Mouse (Mus musculus) right cerebral cortex, postnatal 25 days (tissue): Measurements from ENCODE around the gene Tmem37.

Experiments
- DNase-seq: peaks from one replicate; pipeline ENCODE4 v3.0.0; 2022

Gene Tmem37

DNA sequence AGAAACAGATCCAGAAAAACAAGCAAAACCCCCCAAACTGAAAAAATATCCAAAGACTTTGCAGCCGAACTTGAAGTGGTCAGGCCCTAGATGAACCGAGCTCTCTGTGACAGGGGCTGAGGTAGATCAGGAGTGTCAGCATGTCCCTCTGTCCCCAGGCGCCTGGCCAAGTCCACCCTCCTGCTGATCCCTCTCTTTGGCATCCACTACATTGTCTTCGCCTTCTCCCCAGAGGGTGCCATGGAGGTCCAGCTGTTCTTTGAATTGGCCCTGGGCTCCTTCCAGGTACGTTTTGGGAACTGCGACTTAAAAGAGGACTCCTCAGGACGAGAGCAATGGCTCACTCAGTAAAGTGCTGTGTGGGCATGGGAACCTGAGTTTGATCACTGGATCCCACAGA is 17.6 kb downstream of the Tmem37 start:
- DNase-seq: no peak

DNA sequence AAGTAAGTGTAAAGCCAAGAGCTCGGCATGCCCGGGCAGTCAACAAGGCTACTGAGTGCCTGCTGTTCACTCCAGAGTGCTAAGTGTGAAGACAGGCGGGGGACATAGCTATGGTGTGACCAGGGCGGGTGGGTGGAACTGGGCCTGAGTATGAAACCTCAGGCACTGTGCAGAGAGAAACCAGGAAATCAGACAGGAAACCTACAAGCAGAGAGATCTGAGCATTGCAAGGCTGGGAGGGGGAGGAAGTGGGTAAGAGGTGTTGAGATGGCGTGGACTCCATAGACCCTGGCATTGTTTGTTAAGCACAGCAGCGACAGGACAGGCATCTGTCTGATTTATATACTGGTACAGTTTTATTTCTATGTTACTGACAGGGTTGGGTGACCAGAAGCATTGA is 18.4 kb downstream of the Tmem37 start:
- DNase-seq: no peak

DNA sequence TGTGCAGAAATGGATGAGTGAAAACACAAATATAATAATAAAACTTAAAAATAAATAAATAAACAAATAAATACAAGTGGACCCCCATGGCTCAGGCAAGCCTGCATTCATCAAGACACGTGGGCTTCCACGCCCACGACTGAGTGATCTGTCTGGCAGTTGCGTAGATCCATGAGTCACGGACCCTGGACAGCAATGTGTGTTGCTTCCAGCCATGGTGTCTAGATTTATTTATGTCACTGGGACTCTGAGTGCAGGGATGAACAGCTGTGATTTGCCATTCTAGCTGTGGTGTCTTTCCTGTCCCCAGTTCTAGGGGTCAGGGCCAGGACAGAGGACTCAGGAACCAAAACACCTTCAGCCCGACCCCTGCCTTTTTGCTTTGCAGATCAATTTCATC is 18.9 kb downstream of the Tmem37 start:
- no peak for DNase-seq

DNA sequence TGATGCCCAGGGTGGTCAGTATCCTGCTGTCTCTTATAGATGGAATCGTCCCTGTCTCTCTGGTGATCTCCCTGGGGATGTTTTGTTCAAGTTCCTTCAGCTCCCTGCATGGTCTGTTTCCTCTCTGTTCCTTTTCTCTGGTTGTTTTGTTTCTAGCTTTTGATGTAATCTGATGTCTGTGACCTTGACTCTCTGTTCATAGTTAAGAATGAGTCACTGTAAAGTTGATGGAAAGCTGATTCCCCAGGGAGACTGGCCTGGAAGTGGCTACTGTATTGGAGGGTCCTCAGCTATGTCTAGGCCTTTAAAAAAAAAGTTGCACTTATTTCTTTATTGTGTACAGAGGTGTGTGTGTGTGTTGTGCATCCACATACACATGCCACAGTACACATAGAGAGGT is 22.8 kb downstream of the Tmem37 start:
- DNase-seq: no peak

DNA sequence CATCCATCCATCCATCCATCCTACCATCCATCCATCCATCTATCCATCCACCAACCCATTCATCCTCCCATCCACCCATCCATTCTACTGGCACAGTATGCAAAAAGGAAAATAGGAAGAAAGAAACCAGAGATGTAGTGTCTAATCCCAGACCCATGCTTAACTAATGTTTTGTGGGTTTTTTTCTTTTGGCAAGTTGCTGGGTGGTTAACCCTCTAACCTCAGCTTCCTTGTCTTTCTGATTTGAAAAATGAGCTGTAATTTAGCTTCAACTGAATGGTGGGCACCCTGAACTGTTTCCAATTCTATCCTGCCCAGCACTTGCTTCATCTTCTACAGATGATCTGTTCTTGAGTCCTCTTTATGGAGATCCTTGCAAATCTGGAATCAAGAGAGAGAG is 26.5 kb downstream of the Tmem37 start:
- no peak for DNase-seq

GRCm38 (mm10) chr1:120044584-120044983 is 29.3 kb downstream of the Tmem37 start:
- no peak for DNase-seq

DNA sequence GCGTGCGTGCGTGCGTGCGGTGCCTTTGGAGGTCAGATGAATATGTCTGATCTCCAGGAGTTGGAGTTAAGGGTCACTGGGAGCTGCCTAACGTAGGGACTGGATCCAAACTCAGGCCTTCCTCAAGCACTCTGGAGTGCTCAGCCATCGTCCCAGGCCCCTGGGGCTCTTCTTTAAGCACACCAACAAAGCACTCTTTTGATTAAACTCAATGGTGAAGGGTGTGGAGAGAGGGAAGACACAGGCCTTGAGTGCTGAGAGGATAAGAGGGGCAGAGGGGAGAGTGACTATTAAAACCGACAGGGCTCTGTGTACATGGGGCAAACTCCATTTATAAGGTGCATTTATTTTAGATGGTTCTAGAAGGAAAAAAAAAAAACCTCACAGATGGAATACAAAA is 31.5 kb downstream of the Tmem37 start:
- DNase-seq: no peak

DNA sequence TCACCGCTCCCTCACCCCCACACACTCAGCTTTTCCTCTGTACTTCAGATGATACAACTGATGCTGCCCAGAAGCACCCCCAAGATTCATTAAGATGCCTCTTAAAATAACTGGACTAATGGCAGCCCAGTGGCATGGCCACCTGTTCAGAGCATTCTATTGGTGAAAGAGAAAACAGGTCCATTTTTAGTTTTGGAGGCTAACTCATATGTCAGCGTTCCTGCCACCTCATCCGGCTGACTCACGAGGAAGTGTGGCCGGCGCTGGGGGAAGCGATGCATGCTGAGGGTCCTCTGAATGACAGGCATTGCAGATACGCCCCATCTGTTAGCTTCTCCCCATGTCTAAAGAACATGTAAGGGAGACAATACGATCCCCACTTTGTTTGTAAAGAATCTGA is 35.3 kb downstream of the Tmem37 start:
- DNase-seq: no peak

DNA sequence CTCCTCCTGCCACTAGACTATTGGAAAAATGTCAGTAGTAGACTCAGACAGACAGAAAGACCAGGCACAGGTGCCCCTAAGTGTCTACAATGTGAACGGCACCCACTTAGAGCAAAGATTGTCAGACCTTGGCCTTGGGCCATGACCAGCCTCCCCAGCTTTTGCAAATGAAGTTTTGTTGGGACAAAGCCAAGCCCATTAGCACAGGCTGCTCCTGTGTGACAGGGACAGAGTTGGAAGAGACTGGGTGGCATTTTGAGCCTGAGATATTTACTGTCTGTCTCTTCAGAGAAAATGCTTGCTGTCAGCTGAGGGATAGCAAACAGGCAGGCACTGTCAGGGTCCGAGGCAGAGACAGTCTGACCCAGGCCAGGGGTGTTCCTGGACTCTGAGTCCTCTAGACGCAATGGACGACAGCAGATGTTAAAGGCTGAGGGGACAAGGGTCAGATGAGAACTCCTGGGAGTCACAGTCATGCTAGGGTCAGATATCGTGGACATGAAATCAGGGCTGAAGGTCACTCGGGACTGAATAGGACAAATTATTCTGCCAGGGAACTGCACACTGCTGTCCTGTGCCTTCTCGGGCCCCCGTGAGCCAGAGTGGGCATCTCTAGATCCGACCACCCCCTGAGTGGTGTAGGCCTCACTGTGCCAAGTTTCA is 36.7 kb downstream of the Tmem37 start:
- no peak for DNase-seq

- DNase-seq: no peak
Measured at GRCm38 (mm10) chr1:120035456-120036034, 38.3 kb downstream of the Tmem37 start.

- no peak for DNase-seq
Measured at GRCm38 (mm10) chr1:120034793-120035192, 39.1 kb downstream of the Tmem37 start.

DNA sequence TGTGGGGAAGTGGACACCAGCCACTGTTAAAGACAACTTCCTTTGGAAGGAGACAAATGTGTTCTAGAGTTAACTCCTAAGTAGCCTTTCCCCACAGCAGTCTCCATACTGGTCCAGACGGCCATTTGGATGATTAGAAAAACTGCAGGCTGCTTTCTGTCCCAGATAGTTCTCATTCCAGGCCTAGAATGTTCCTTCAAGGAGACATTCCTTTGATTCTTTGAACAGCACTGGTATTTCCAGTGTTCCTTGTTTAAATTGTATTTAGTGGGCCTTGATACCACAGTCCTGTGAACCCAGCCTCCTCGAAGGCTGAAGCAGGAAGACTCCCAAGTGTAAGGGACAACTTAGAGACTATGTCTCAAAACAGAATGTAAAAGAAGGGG is 40.4 kb downstream of the Tmem37 start:
- DNase-seq: no peak

DNA sequence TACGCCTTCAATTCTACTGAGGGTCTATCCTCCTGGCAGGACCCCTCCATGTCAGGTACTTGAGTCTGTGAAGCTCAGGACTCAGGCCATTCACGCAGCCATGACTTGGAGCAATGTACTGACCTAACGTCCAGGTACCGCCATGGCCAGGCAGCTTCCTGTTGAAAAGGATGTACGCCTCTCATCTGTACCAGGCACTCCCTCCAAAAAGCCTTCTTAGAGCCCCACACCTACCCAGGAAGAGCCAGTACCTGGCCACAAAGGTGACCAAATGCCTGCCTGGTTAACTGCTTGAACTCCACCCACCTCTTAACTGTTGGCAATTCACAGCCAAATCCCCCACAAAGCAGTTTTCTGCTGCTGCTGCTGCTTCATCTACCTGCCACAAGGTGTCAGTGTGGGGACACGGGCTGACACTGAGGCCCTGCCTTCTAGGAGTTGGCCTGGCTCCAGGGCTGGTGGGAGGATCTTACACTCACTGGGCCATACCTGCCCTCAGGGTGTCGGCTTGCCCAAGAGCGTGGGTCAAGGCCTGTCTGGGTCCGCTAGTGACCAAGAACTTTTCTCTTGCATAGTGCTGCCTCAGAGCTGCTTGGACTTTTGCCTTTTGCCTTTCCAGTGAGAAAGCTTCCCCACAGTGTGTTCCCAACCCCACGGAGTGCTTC is 40.9 kb downstream of the Tmem37 start:
- DNase-seq: peak; percentile 64

DNA sequence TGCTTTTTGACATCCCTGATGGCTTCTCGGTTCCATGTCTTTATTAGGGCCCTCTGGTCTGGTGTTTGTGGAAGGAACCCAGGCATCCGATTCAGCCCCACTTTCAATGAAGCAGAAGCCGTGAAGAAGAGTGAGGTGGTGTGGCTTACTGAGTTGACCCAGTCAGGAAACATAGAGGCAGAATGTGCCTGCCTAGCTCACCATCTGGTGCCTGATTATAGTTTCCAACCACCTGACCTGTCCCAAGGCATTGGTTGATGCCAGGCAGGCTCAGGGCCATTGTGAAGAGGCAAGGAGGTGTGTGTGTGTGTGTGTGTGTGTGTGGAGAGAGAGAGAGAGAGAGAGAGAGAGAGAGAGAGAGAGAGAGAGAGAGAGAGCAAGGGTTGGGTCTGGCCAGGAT is 43.4 kb downstream of the Tmem37 start:
- DNase-seq: no peak

DNA sequence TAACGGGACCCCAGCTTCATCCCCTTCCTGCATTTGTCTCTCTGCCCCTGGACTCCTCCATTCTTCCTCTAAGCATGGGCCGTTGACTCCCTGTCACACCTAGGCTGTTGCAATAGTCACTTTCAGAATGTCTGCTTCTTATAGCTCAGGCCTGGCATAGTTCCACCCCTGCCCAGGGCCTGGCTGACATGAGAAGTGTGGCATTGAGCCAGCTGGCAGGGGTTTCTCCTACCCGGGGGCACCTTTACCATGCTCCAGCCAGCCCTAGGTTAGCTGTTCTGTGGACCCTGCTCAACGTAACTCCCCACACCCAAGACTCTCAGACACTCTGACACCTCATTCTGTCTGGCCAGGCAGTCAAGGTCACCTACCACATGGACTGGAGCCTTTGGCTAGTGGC is 46.2 kb downstream of the Tmem37 start:
- no peak for DNase-seq

DNA sequence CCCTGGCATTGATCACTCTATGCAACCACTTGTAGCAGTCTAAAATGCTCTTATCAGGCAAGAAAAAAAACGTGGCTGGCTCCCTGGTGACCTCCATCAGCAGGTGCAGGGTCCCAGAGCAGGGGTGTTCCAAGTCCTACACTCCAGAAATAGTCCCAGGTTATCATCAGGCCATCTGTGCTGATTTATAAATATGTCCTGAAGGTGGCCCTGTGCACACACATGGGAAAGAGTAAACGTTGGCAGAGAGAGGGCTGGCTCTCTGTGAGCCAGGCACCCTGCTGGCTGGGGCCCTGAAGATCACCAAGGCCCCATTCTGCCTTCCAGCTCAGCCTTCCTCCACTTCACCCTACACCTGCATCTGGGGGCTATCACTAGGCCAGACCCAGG is 48.8 kb downstream of the Tmem37 start:
- DNase-seq: no peak

GRCm38 (mm10) chr1:120024331-120025049 is 49.4 kb downstream of the Tmem37 start:
- DNase-seq: no peak

GRCm38 (mm10) chr1:120021951-120022350 is 51.9 kb downstream of the Tmem37 start:
- peak; percentile 16 for DNase-seq

DNA sequence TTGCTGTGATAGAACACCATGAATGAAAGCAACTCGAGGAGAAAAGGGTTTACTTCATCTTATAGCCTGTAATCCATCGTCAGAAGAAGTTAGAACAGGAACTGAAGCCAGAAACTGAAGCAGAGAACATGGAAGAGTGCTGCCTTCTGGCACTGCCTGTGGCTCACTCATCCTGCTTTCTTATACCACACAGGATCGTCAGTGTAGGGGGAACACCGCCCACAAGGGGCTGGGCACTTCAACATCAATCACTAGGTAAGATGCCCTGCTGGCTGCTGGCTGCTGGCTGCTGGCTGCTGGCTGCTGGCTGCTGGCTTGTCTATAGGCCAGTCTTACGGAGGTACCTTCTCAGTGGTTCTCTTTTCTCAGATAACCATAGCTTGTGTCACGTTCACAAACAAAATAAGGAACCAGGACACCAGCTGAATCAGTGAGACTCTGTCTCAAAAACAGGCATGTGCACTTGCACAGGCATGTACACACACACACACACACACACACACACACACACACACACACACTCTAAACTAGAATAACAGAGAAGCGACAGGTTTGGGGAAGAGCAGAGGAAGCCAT is 53.5 kb downstream of the Tmem37 start:
- no peak for DNase-seq

GRCm38 (mm10) chr1:120019428-120019827 is 54.4 kb downstream of the Tmem37 start:
- no peak for DNase-seq

- no peak for DNase-seq
Measured at GRCm38 (mm10) chr1:120018900-120019299, 55.0 kb downstream of the Tmem37 start.
